Mouse (Mus musculus): ENCODE measurements around the gene Chn1. TPM values are rescaled to one million over a fixed set of nuclear protein-coding genes. Genes with fewer than 3 reads are reported as not detected.
A peak's percentile ranks its signal among the peaks of the same experiment; 100 is the strongest.

Gene Chn1
- polyA plus RNA-seq, 1 experiment = 25.8 TPM

- TF ChIP-seq CTCF (IDR thresholded peaks at IDR 0.05; ENCODE audit: low read depth, low read length) = no peak
- no peak for TF ChIP-seq EP300 (IDR thresholded peaks at IDR 0.05; ENCODE audit: insufficient read depth, low read depth, low read length)
- TF ChIP-seq POLR2A (IDR thresholded peaks at IDR 0.05; ENCODE audit: insufficient read depth, low read length) = no peak
- Histone ChIP-seq H3K9me3 (replicated peaks; ENCODE audit: control insufficient read depth, insufficient read depth, low read length, poor library complexity, severe bottlenecking) (no peaks in the 10 kb centered on the region), H3K27ac (ENCODE audit: insufficient read depth, low read length) (no peak overlapping the region), H3K9ac (ENCODE audit: low read depth, poor library complexity, severe bottlenecking) (no peak overlapping the region), H3K27me3 (ENCODE audit: control insufficient read depth, insufficient read depth, low read length, poor library complexity, severe bottlenecking) (no peaks in the 10 kb centered on the region), H3K4me1 (ENCODE audit: control insufficient read depth, insufficient read depth, low read length) (no peaks in the 10 kb centered on the region), H3K36me3 (ENCODE audit: control insufficient read depth, insufficient read depth, low read length, poor library complexity, severe bottlenecking) (no peaks in the 10 kb centered on the region), H3K4me3 (ENCODE audit: low read depth, low read length) (no peak overlapping the region)
Measured at GRCm38 (mm10) chr2:73580720-73581119, 194.4 kb downstream of the Chn1 start.

GRCm38 (mm10) chr2:73580166-73580565 is 195.0 kb downstream of the Chn1 start, which contains the start of gene Chrna1:
Chrna1 (minus strand) TSS chr2:73580338.
- H3K27me3 ChIP-seq (ENCODE audit: control insufficient read depth, insufficient read depth, low read length, poor library complexity, severe bottlenecking) = no peaks in the 10 kb centered on the region
- H3K4me1 ChIP-seq (ENCODE audit: control insufficient read depth, insufficient read depth, low read length) = no peaks in the 10 kb centered on the region
- no peak within 1 kb of the TSS for H3K4me3 ChIP-seq (ENCODE audit: low read depth, low read length)
- TF ChIP-seq POLR2A (IDR thresholded peaks at IDR 0.05; ENCODE audit: insufficient read depth, low read length) (no peak), CTCF (IDR thresholded peaks at IDR 0.05; ENCODE audit: low read depth, low read length) (no peak), EP300 (IDR thresholded peaks at IDR 0.05; ENCODE audit: insufficient read depth, low read depth, low read length) (no peak)
- H3K9me3 ChIP-seq (replicated peaks; ENCODE audit: control insufficient read depth, insufficient read depth, low read length, poor library complexity, severe bottlenecking) = no peaks in the 10 kb centered on the region
- no peak within 1 kb of the TSS for H3K9ac ChIP-seq (ENCODE audit: low read depth, poor library complexity, severe bottlenecking)
- H3K27ac ChIP-seq (ENCODE audit: insufficient read depth, low read length) = no peak within 1 kb of the TSS
- no peaks in the 10 kb centered on the region for H3K36me3 ChIP-seq (ENCODE audit: control insufficient read depth, insufficient read depth, low read length, poor library complexity, severe bottlenecking)

- H3K36me3 ChIP-seq (ENCODE audit: control insufficient read depth, insufficient read depth, low read length, poor library complexity, severe bottlenecking) = no peaks in the 10 kb centered on the region
- H3K9ac ChIP-seq (ENCODE audit: low read depth, poor library complexity, severe bottlenecking) = no peak overlapping the region
- H3K27me3 ChIP-seq (ENCODE audit: control insufficient read depth, insufficient read depth, low read length, poor library complexity, severe bottlenecking) = no peaks in the 10 kb centered on the region
- H3K9me3 ChIP-seq (replicated peaks; ENCODE audit: control insufficient read depth, insufficient read depth, low read length, poor library complexity, severe bottlenecking) = no peaks in the 10 kb centered on the region
- no peak overlapping the region for H3K4me3 ChIP-seq (ENCODE audit: low read depth, low read length)
- H3K27ac ChIP-seq (ENCODE audit: insufficient read depth, low read length) = no peak overlapping the region
- H3K4me1 ChIP-seq (ENCODE audit: control insufficient read depth, insufficient read depth, low read length) = no peaks in the 10 kb centered on the region
- TF ChIP-seq EP300 (IDR thresholded peaks at IDR 0.05; ENCODE audit: insufficient read depth, low read depth, low read length) (no peak), POLR2A (IDR thresholded peaks at IDR 0.05; ENCODE audit: insufficient read depth, low read length) (no peak), CTCF (IDR thresholded peaks at IDR 0.05; ENCODE audit: low read depth, low read length) (no peak)
Measured at GRCm38 (mm10) chr2:73579168-73579567, 196.0 kb downstream of the Chn1 start.

- no peak overlapping the region for H3K27ac ChIP-seq (ENCODE audit: insufficient read depth, low read length)
Measured at GRCm38 (mm10) chr2:73574418-73574817, 200.7 kb downstream of the Chn1 start.

GRCm38 (mm10) chr2:73573556-73573955 is 201.6 kb downstream of the Chn1 start:
- Histone ChIP-seq H3K9me3 (replicated peaks; ENCODE audit: control insufficient read depth, insufficient read depth, low read length, poor library complexity, severe bottlenecking) (no peaks in the 10 kb centered on the region), H3K9ac (ENCODE audit: low read depth, poor library complexity, severe bottlenecking) (no peak overlapping the region), H3K4me1 (ENCODE audit: control insufficient read depth, insufficient read depth, low read length) (no peaks in the 10 kb centered on the region), H3K27me3 (ENCODE audit: control insufficient read depth, insufficient read depth, low read length, poor library complexity, severe bottlenecking) (no peaks in the 10 kb centered on the region), H3K36me3 (ENCODE audit: control insufficient read depth, insufficient read depth, low read length, poor library complexity, severe bottlenecking) (no peaks in the 10 kb centered on the region), H3K4me3 (ENCODE audit: low read depth, low read length) (no peak overlapping the region), H3K27ac (ENCODE audit: insufficient read depth, low read length) (no peak overlapping the region)
- TF ChIP-seq EP300 (IDR thresholded peaks at IDR 0.05; ENCODE audit: insufficient read depth, low read depth, low read length) = no peak
- no peak for TF ChIP-seq CTCF (IDR thresholded peaks at IDR 0.05; ENCODE audit: low read depth, low read length)
- TF ChIP-seq POLR2A (IDR thresholded peaks at IDR 0.05; ENCODE audit: insufficient read depth, low read length) = no peak

More at GRCm38 (mm10) chr2:73574418-73574817, 200.7 kb downstream of the Chn1 start:
- no peaks in the 10 kb centered on the region for H3K36me3 ChIP-seq (ENCODE audit: control insufficient read depth, insufficient read depth, low read length, poor library complexity, severe bottlenecking)
- H3K9ac ChIP-seq (ENCODE audit: low read depth, poor library complexity, severe bottlenecking) = no peak overlapping the region
- no peaks in the 10 kb centered on the region for H3K9me3 ChIP-seq (replicated peaks; ENCODE audit: control insufficient read depth, insufficient read depth, low read length, poor library complexity, severe bottlenecking)
- no peaks in the 10 kb centered on the region for H3K27me3 ChIP-seq (ENCODE audit: control insufficient read depth, insufficient read depth, low read length, poor library complexity, severe bottlenecking)
- H3K4me1 ChIP-seq (ENCODE audit: control insufficient read depth, insufficient read depth, low read length) = no peaks in the 10 kb centered on the region
- H3K4me3 ChIP-seq (ENCODE audit: low read depth, low read length) = no peak overlapping the region
- no peak for TF ChIP-seq POLR2A (IDR thresholded peaks at IDR 0.05; ENCODE audit: insufficient read depth, low read length)
- TF ChIP-seq CTCF (IDR thresholded peaks at IDR 0.05; ENCODE audit: low read depth, low read length) = no peak
- TF ChIP-seq EP300 (IDR thresholded peaks at IDR 0.05; ENCODE audit: insufficient read depth, low read depth, low read length) = no peak

- no peak overlapping the region for H3K9ac ChIP-seq (ENCODE audit: low read depth, poor library complexity, severe bottlenecking)
- no peaks in the 10 kb centered on the region for H3K9me3 ChIP-seq (replicated peaks; ENCODE audit: control insufficient read depth, insufficient read depth, low read length, poor library complexity, severe bottlenecking)
- H3K4me3 ChIP-seq (ENCODE audit: low read depth, low read length) = peak overlapping the region; percentile 33; the same call in 1 of the 2 replicates
- no peaks in the 10 kb centered on the region for H3K4me1 ChIP-seq (ENCODE audit: control insufficient read depth, insufficient read depth, low read length)
- no peaks in the 10 kb centered on the region for H3K36me3 ChIP-seq (ENCODE audit: control insufficient read depth, insufficient read depth, low read length, poor library complexity, severe bottlenecking)
- TF ChIP-seq POLR2A (IDR thresholded peaks at IDR 0.05; ENCODE audit: insufficient read depth, low read length) (no peak), EP300 (IDR thresholded peaks at IDR 0.05; ENCODE audit: insufficient read depth, low read depth, low read length) (no peak), CTCF (IDR thresholded peaks at IDR 0.05; ENCODE audit: low read depth, low read length) (peak; percentile 97)
- no peaks in the 10 kb centered on the region for H3K27me3 ChIP-seq (ENCODE audit: control insufficient read depth, insufficient read depth, low read length, poor library complexity, severe bottlenecking)
- H3K27ac ChIP-seq (ENCODE audit: insufficient read depth, low read length) = no peak overlapping the region
Measured at GRCm38 (mm10) chr2:73572539-73573372, 202.4 kb downstream of the Chn1 start.
